Mouse (Mus musculus) monocyte, adult 5-6 weeks (primary cell): ENCODE measurements around the gene Vmn1r111. TPM values are rescaled to one million over a fixed set of nuclear protein-coding genes. Genes with fewer than 3 reads are reported as not detected.
"Not testable (repeated sequence)": the region's sequence is repeated elsewhere in the genome, so short reads cannot be mapped to it uniquely, and the experiment has no call there.

Source experiments
- ATAC-seq: fragments of 153-309, 156-312 bp; replicated peaks from 2 replicates; pipeline ENCODE4 v1.8.0; 2017; ENCODE audit warnings: mild to moderate bottlenecking; ENCODE audit not compliant: low TSS enrichment, insufficient number of reproducible peaks, severe bottlenecking, poor library complexity, low FRiP score
- total RNA-seq: library from RNA; stranded (forward); fragments of 200-1000, 200-491, 200-594 nt; gene quantifications from 3 replicates; pipeline ENCODE4 v1.2.3, GENCODE M21; 2017

Vmn1r111 gene
- total RNA-seq: not detected in 3 replicates

DNA sequence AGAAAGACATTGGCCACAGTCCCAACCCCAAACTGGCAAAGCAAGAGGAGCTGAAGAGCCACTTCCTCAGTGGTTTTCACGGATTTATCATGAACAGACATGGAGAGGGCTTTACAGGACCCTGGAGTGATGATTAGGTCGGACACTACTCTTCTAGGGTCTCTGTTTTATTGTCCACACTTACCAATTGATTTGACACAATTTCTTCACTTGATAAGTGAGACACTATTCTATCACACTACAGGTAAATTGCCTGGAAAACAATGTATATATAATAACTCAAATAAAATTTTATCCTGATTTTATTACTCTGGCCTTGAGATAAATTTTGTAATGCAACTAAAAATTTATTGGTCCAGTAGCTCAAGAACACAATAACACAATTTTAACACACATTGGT lies at the start of gene Vmn1r111:
TSS of gene Vmn1r111 (minus strand) at position 101 of the 400 bp plus-strand sequence.
- not testable (repeated sequence) for ATAC-seq

DNA sequence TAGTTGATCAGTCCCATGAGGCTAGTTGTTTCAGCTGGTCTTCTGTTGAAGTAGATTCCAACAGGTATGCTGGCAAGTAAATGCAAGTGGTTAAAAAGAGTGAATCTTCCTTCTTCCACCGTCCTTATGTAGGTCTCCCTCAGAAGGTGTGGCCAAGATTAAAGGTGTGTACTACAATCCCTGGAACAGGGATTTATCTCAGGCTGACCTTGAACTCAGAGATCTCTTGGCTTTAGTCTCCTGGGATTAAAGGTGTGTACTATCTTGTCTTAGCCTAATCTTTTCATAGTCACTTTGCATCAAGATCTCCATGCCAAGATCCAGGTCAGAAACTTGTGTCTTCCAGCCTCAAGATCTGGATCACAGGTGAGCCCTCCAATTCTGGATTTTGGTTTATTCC lies 27.5 kb upstream of the Vmn1r111 start, which contains the start of gene Gm10668:
TSS of gene Gm10668 (minus strand) at position 101 of the 400 bp plus-strand sequence.
- not testable (repeated sequence) for ATAC-seq

- not testable (repeated sequence) for ATAC-seq
Observed at GRCm38 (mm10) chr7:20668618-20669017, 34.4 kb downstream of the Vmn1r111 start, which contains the start of gene Vmn1r107. Vmn1r107 (plus strand) TSS chr7:20668918.

Other genes with a start within 250 kb of the Vmn1r111 start
- not detected in 3 replicates for gene Gm10670, start 228.3 kb downstream of the Vmn1r111 start, total RNA-seq
- not detected in 3 replicates for gene Vmn1r103, start 192.7 kb downstream of the Vmn1r111 start, total RNA-seq
- not detected in 3 replicates for gene Vmn1r104, start 169.4 kb downstream of the Vmn1r111 start, total RNA-seq
- gene Gm5726, start 157.5 kb downstream of the Vmn1r111 start, total RNA-seq: not detected in 3 replicates
- gene Gm4141, start 127.0 kb downstream of the Vmn1r111 start, total RNA-seq: not detected in 3 replicates
- not detected in 3 replicates for gene Gm4513, start 104.2 kb downstream of the Vmn1r111 start, total RNA-seq
- gene Vmn1r107, start 34.3 kb downstream of the Vmn1r111 start, total RNA-seq: not detected in 3 replicates
- not detected in 3 replicates for gene Gm10668, start 27.4 kb upstream of the Vmn1r111 start, total RNA-seq
- gene Vmn1r112, start 68.0 kb upstream of the Vmn1r111 start, total RNA-seq: not detected in 3 replicates
- gene Vmn1r113, start 84.1 kb upstream of the Vmn1r111 start, total RNA-seq: not detected in 3 replicates
- not detected in 3 replicates for gene Vmn1r114, start 109.0 kb upstream of the Vmn1r111 start, total RNA-seq
- gene Vmn1r115, start 141.8 kb upstream of the Vmn1r111 start, total RNA-seq: not detected in 3 replicates
- not detected in 3 replicates for gene Vmn1r116, start 169.0 kb upstream of the Vmn1r111 start, total RNA-seq
- gene Vmn1r117, start 180.9 kb upstream of the Vmn1r111 start, total RNA-seq: not detected in 3 replicates
- gene Vmn1r118, start 209.1 kb upstream of the Vmn1r111 start, total RNA-seq: not detected in 3 replicates